Mouse (Mus musculus): ENCODE measurements around the gene Ifngr1.

Gene Ifngr1

DNA sequence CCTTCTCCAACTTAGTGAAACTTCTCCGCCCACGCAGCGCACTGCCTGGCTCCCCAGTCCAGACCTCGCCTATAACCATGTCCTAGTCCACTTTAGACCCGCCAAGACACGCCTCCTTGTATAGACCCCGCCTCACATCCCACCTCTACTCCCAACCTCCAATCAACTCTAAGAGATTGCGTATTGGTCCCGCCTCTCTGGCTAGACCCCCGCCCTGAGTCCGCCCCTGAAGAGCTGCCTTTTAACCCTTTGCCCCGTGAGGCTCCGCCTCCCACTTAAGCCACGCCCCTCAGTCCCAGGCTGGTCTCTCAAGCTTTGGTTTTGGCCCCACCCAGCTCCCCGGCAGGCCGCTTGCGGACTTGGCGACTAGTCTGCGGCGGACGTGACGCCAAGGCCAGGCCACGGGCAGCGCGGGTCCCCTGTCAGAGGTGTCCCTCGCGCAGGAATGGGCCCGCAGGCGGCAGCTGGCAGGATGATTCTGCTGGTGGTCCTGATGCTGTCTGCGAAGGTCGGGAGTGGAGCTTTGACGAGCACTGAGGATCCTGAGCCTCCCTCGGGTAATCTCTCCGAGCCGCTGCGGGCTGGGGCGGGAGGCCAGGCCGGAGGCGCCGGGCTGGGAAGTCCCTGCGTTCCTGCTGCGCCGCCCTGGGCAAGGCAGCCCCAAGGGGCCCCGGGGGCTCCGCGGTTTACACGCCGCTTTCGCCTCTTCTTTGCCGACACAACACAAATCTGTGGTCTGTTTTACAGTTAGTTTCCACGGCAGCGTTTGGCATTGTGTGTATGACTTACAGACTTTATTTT lies at the start of gene Ifngr1:
TSS of gene Ifngr1 (plus strand) at position 309 of the 801 bp plus-strand sequence.
- peak; percentile 100 for DNase-seq (ENCODE audit: low read depth)

DNA sequence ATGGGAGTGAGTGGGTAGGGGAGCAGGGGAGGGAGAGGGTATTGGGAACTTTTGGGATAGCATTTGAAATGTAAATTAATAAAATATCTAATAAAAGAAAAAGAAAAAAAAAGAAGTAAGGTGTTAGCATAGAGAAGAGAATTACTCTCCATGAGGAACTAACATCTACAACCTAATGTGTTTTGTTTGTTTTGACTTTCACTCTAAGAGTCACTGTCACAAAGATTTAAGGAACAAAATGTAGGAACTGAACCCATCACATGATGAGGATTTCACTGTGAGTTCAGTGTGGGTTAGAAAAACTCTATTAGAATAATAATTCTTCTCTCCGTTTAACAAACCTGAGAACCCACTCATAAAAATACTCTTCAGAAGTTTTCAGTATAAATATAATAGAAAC lies 44.9 kb upstream of the Ifngr1 start:
- no peak for DNase-seq (ENCODE audit: low read depth)

DNA sequence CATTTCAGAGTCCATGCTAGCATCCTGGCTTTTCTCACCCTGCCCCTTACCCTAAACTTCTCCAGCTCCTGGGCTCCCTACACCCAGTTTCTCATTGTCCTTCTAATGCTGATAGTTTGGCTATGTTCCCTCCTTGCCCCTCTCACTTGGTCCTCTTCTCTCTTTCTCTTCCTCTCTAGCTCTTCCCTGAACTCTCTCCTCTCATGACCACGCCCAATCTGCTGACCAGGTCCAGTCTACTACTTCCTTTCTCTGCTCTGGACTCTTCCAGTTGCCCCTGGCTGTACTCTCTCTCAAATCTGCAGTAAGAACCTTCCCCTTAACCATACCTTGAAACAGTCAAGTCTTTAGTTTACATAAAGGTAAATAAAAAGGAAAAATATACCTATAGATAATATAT lies 43.7 kb upstream of the Ifngr1 start:
- DNase-seq (ENCODE audit: low read depth) = no peak

DNA sequence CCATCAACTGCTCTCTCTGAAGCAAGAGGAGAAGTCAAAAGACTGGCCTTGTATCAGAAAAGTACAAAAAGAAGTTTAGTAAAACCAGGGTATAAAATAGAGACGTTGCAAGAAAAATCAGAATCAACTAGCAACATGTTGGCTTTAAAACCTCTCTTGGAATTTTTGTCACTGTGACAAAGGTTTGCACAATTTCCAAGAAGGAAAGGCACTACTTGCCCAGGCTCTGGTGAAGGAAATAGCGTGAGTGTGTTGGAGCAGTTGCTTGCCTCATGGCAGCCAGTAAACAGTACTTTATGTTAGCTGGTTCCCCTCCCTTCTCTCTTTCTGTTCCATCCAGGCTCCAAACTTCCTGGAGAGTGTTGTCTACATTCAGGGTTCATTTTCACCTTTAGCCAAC lies 43.3 kb upstream of the Ifngr1 start:
- no peak for DNase-seq (ENCODE audit: low read depth)

DNA sequence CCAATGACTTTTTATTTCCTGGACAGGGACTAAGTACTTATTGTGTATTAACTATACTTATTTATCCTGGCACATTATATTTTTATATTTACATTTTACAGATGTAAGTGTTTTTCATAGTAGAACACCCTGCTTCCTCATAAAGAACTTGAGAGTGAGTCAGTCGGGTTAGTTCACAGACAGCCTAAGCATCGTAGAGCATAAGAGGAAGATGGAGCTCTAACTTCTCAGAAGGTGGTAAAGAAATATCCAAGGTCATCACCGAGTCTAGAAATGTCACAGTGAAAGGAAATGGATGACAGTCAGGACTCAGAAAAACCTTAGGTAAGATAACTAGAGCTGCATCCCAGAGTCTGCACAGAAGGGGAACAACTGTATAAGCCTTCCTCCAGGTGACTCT lies 40.2 kb upstream of the Ifngr1 start:
- peak; percentile 26 for DNase-seq (ENCODE audit: low read depth)

DNA sequence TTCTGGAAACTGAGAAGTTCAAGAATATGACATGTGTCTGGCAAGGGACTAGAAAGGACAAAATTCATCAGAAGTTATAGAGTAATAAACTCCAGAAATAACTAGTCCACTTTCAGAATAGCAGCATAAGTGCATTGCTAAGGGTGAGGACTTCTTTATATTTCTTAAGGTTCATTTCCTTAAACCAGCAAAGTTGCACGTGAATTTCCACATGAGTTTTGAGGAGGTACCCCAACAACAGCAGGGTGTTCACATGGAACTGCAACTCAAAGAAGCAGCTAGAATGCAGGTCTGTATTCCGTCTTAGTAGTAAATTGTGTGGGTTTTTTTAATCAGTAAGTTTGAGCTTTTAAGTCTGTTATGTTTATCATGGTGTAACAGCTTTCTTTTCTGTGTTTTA lies 37.9 kb upstream of the Ifngr1 start:
- no peak for DNase-seq (ENCODE audit: low read depth)

DNA sequence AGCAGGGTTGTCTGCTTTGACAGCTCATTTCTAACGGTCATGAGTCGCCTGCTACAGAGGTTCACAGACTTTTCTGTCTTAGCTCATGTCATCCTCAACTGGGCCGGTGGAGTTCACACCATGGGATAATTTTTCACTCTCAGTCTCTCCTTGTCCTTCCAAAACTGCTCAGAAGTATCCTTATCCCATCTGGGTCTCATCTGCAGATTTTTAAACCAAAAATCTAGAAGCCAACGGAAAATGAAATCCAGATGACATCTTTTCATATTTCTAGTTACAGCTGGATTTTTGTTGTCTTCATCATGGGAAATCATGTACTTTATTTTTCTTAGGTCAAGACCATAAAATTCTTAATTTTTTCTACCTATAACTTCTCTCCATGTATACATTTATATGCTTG lies 34.1 kb upstream of the Ifngr1 start:
- DNase-seq (ENCODE audit: low read depth) = no peak

DNA sequence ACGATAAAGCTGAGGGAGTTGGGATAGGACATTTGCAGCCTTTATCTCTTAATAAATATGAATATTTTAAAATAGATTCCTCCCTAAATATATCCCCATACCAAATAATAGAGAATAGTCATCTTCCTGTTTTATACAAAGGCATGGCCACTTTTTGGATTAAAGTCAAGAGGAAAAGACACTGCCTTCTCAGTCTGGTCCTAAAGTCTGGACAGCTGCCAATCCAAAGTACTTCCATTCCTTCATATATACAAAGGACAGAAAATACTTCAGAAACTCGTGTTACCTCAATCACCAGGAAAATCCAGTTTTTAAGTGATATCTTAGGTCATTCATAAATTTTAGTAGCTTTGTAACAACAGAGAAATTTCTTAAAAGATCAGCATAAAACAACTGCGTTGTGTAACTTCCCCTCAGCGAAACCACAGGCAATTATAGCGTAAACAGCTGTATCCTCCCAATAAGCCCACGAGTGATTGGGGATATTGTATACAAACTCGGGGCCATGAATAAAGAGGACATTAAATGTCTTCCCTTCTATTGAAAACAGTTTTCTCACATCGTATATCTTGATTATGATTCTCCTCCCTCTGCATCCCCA lies 32.1 kb upstream of the Ifngr1 start:
- peak; percentile 84 for DNase-seq (ENCODE audit: low read depth)

DNA sequence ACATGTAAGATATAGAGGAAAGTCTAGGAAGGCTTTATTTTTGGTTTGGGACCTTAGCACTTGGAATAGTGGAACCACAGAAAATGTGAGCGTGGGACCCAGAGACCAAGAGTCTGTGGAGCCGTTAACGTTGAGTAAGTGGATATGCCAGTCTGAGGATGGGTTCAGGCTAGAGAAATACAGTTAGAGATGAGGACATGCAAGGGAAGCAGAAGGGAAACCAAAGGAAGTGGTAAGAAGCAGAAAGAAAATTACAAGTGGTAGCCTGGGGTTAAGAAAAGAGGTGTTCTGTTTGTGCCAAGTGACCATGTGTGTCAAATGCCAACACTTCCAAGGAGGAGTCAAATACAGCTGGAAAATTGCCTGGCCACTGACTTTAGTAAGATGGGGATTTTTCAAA lies 29.2 kb upstream of the Ifngr1 start:
- peak; percentile 83 for DNase-seq (ENCODE audit: low read depth)

DNA sequence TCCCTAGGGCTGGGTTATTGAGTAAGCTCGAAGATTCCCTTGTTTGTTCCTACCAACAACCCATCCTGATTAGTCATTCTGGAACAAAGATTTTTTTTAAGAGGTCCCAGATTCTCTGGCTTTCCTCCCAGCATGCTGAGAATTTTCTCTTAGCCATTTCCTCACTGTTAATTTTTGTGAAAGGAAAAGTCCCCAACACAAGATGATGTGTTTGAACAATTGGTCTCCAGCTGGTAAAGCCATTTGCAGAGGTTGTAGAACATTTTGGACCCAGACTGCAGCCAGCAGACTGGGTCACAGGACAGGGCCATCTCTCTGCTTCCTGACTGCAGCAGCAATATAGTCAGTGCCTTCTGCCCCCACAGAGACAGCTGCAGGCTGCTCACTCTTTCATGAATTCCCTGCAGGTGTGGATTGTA lies 28.3 kb upstream of the Ifngr1 start:
- no peak for DNase-seq (ENCODE audit: low read depth)

DNA sequence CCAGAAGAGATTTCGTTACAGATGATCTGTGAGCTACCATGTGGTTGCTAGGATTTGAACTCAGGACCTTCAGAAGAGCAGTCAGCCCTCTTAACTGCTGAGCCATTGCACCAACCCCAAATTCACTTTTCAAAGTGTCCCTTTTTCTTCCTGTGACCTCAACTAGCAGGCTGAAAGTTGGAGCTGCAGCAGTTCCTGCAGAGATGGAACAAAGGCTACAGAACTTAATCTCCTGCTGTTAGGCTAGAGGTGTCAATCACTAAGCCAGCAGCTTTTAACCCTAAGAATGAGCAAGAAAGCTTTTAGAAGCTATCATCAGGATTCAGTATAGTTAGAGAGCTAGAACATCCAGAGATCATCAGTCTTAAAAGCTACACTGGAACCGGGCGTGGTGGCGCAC lies 24.3 kb upstream of the Ifngr1 start:
- DNase-seq (ENCODE audit: low read depth) = no peak

DNA sequence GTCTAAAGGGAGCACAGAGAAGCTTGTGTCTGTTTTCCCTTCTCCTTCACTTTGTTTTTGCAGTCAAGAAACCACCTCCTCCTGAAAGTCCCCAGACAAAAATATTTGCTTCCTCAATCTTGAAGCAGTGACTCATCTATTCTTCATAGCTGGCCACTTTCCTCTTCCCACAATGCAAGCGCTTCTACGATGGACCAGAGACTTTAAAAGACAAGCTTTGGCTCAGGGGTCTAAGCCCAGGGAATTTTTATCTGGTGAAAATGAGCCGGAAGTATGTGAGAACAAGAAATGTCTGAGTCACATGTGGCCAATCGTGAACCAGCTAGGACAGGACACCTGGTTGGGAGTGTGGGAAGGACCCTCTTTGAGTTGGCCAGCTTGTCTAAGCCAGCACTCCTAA lies 21.5 kb upstream of the Ifngr1 start:
- DNase-seq (ENCODE audit: low read depth) = peak; percentile 81

DNA sequence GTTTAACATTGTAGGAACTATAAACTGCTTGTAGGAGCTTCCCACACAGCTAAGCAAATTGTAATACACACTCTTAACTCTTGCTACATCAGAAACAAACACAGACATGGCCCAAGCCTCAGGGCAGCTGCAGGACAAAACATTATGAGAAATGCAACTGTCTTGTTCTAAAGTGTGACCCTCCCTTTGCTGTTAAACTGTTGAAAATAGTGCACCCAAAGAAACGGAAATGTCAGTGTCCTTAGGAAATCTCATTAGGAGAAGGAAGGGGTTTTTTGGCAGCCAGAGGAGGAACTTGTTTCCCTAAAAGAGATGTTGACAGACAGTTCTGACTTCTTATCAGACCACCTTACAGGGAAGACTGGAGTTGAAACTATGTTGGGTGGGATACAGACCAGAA lies 21.0 kb upstream of the Ifngr1 start:
- DNase-seq (ENCODE audit: low read depth) = no peak

DNA sequence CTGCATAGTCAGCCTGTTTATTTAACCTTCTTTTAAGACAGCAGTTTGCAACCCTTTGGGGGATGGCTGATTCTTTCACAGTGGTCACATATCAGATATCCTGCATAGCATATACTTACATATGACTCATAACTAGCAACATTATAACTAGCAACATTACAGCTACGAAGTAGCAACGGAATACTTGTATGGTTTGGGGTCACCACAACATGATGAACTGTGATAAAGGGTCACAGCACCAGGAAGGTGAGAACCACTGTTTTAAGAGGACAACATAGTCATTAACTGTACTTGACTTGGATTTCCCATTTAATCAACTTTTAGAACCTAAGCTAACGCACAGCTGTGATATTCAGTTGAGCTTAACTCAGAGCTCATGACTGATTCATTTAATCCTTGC lies 14.2 kb upstream of the Ifngr1 start:
- peak; percentile 87 for DNase-seq (ENCODE audit: low read depth)

DNA sequence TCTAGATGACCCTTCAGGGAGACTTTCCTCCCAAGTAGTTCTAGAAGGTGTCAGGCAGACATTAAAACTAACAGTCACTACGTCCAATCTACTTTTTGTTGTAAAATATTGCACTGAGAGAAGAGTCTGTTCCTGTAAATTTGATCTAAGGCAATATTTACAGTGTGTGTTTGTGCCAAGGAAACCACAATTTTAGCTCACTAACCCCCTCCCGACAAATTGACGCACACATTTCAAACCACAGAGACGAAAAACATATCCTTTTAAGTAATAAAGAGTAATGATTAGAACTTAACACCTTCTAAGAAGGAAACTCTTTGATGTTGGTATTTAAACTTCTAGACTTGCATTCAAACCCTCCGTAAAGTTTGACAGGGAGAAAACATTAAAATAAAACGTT lies 13.7 kb upstream of the Ifngr1 start:
- peak; percentile 75 for DNase-seq (ENCODE audit: low read depth)

DNA sequence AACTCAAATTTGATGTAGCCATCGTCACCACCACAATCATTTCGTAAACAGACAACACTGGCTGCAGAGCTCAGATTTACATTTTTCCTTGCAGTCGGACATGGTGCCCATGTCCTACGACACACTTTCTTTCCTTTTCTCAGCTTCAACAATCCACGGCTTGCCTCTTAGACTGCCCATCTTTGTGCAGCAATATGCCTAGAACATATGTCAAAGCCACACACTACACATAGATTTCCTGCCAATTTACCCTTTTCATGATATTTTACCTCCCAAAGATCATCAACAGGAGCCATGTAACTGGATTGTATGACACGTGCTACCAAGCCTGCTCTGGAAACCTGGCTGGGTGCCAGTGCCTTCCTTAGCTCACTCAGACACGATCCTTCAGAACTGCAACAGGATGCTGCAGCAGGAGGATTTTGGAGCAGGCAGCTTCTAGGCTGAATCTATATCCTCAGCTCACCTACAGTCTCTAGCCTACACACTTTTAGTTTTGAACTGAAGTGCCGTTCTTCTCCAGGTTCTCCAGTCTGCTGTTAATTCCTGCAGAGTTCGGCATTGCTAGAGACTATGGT lies 13.3 kb upstream of the Ifngr1 start:
- peak; percentile 63 for DNase-seq (ENCODE audit: low read depth)

DNA sequence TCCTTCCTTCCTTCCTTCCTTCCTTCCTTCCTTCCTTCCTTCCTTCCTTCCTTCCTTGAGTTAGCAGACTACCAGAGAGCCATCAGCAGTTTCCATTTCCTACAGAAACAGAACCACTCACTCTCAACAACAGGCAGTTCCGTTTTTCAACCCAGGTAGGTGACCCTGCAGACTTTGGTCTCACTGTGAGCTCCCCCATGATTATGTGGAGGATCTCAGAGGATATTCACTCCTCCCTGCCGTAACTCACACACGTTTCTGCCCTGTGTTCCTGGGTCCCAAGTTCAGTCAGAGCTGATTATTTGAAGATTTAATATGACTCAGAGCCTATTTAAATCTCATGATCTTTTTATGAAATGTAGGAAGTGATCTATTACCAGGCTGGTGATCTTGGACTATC lies 11.1 kb upstream of the Ifngr1 start:
- DNase-seq (ENCODE audit: low read depth) = no peak

DNA sequence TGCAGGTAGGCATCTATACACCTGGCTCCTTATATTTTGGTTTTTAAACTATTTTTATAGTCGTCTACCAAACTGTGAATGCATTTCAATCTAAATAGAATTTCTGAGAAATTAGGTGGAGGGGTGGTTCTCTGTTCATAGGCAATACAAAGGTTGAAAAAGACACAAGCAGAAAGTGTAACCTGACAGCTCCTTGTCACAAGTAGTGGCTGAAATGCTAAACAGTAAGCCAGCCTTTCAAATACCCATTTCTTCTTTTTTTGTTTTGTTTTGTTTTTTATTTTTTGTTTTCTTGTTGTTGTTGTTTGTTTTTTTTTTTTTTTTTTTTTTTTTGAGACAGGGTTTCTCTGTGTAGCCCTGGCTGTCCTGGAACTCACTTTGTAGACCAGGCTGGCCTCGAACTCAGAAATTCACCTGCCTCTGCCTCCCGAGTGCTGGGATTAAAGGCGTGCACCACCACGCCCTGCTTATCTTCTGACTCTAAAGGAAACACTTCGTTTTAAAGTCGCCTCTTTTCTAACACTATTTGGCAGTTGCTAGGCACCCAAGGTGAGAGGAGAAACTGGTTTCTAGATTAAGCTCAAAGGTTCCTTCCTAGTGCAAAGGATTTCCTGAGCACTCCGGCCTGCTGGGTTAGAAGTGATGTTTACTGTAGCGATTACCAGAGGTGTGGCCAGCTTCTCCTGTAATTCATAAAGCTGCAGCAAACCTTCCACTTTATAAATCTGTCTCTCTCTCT lies 9.7 kb upstream of the Ifngr1 start:
- peak; percentile 78 for DNase-seq (ENCODE audit: low read depth)

DNA sequence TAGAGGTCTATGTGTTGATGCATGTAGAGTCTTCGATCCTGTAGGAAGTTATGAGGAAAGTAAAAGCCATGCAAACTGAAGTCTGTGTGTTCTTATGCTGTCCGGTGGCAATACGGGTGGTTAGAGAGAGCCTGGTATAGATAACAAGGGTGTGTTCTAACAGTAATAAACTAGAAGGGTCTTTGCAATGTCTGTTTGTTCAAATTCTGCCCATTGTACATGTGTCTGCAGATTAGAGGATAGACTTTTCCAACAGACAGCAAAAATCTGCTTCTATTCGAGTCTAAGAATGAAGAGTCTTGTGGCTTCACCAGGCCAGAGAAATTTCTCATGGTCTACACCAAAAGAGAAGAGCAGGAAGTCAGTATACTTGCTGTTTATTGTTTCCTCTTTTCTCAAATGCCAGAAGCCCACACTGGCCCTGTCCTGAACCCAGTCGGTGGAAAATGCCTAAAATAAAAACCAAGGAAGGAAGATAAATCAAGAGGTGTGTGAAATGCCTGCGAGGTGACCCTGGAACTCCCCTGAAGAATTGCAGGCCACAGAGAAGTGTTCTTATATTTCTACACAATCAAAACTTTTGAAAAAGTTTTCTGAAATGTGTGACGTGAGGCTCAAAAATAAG lies 8.8 kb upstream of the Ifngr1 start:
- peak; percentile 41 for DNase-seq (ENCODE audit: low read depth)

DNA sequence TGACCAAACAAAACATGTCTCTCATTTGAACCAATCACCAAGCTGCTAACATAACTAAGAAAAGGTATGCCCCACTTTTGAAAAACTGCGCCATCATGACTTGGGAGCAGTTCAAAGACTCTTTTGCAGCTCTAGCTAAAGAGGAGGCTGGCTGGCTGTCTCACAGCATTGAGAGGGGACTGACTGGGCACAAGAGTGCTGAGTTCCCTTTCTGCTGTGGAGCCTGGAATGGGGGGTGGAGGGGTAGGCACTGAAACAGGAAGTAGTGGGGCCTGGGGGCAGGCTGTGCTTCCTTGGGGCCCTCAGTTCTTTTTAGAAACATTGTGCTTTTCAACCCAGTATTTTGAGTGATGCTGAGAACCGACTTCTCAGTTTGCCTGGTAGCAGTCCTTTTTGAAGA lies 7.7 kb upstream of the Ifngr1 start:
- DNase-seq (ENCODE audit: low read depth) = peak; percentile 34

DNA sequence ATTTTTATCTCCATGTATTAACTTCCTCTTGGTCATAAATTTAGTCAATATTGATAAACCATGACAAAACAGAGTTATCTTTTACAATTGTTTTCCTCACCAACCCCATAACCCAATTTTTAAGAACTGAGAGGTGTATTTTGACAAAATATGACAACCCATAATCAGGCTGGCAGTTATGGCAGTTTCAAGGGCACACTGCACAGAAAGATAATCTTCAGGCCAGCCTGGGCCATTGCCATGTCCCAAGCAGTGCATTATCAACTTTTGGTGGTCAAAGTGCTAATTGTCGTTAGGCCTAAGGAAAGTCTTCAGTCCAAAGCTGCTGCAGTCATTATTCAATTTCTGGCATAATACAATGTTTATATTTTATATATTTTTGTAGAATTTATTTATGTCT lies 6.9 kb upstream of the Ifngr1 start:
- no peak for DNase-seq (ENCODE audit: low read depth)

DNA sequence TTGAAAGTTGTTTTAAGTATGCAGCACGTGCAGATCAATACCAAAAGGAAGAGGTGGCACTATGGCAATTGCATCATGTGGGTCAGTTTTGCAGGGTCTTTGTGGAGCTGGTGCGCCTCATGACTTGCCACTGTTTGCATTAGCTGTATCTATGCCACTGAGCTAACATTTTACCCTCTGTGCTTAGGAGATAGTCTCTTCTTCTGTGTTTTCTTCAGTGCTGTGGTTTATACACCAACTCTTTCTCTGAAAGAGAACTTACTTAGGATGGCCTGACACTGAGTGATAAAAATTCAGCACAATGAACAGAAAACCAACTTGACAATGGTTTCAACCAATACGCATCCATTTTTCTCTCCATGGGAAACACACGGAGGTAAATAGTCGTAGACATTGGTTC lies 5.9 kb upstream of the Ifngr1 start:
- DNase-seq (ENCODE audit: low read depth) = no peak
